Mouse (Mus musculus): ENCODE measurements around the gene Prox1.
A peak's percentile ranks its signal among the peaks of the same experiment; 100 is the strongest.

The Prox1 gene

GRCm38 (mm10) chr1:190144416-190144815 lies 26.1 kb downstream of the Prox1 start:
- no peak for DNase-seq (ENCODE audit: low read depth, low spot score)

- no peak for DNase-seq (ENCODE audit: low read depth, low spot score)
Observed at GRCm38 (mm10) chr1:190143593-190143992, 26.9 kb downstream of the Prox1 start.

- DNase-seq (ENCODE audit: low read depth, low spot score) = no peak
Observed at GRCm38 (mm10) chr1:190142584-190142983, 27.9 kb downstream of the Prox1 start.

DNA sequence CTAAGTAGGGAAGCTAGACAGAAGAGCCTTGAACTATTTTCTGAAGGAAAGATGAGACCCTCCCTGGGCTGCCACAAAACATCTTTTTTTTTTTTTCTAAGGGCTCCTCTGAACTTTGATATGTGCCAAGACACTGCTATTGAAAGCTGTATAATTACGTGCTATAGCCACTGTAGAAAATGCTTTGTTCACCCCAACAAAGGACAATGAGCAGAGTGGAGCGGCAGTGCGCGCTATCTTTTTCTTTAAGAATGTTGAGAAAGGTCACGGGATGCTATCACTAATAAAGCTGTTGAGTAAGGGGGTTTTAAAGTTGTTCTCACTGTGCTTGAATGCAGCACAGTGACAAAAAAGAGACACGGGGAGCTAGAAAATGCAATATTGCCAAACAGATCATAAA lies 30.0 kb downstream of the Prox1 start:
- no peak for DNase-seq (ENCODE audit: low read depth, low spot score)

- no peak for DNase-seq (ENCODE audit: low read depth, low spot score)
Observed at GRCm38 (mm10) chr1:190139711-190140405, 30.7 kb downstream of the Prox1 start.

GRCm38 (mm10) chr1:190137943-190138342 lies 32.6 kb downstream of the Prox1 start:
- peak; percentile 45 for DNase-seq (ENCODE audit: low read depth, low spot score)

DNA sequence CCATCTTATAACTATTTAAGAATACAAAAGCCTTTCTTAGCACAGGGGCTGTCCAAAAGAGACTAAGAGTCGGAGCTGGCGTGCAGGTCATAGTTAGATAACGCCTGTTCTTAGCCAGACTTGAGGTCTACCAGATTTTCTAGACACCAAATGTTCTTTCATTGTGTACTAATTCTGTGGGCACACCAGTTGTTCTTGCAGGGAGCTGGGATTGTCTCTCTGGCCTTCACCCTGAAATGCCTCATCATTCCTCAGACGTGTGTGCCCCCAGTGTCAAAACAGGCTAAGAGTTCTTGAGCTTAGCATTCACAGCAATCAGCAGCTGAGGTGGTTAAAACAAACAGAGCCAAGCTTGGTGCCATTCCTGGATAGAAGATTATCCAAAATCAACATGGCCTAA lies 37.6 kb downstream of the Prox1 start:
- DNase-seq (ENCODE audit: low read depth, low spot score) = no peak

- no peak for DNase-seq (ENCODE audit: low read depth, low spot score)
Observed at GRCm38 (mm10) chr1:190130888-190131287, 39.6 kb downstream of the Prox1 start.

- DNase-seq (ENCODE audit: low read depth, low spot score) = no peak
Observed at GRCm38 (mm10) chr1:190129553-190129952, 41.0 kb downstream of the Prox1 start.

DNA sequence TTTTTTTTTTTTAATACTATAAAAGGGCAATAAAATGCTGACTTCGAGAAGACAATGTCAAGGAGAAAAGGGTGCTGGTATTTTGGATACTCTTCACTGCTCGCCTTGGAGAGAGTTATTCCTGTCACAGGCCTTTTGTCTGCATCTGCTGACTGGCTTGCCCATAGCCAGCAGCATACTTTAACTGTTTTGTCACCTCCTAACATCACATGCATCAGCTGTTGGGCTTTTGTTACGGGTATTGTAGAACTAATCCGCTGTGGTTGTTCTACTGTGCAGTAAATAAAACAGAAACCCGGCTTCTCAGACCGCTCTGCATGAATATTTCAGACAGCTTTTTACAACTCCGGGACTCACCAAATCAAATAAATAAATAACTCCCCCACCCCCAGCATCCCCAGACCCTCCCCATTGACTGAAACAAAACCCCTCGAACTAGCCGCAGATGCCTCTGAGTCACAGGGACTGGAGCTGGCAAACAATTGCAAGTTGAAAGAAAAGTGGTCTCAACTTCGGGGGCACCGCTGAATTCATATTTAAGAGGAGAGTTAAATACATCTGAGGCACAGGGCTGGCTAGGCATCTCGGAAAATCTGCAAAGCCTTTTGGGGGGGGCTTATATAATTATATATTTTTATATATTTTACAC lies 41.7 kb downstream of the Prox1 start:
- no peak for DNase-seq (ENCODE audit: low read depth, low spot score)

DNA sequence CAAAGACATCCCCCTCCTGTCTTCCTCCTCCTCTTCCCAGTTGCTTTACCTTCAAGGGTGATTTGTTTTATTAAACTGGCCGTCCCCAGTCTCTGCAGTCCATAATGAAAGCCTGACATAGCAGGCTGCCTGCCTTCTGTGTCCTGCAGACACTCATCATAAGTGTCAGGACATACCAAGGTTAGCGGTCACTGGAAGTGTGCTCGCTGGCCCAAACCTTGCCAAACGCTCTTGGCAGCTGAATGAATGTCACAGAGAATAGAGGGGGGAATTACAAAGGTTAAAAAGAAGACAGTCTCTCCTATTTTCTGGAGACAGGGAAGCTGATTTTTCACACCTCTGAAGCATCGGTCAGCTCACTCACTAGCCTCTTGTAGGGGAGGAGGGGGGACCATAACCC lies 42.6 kb downstream of the Prox1 start:
- DNase-seq (ENCODE audit: low read depth, low spot score) = peak; percentile 23

DNA sequence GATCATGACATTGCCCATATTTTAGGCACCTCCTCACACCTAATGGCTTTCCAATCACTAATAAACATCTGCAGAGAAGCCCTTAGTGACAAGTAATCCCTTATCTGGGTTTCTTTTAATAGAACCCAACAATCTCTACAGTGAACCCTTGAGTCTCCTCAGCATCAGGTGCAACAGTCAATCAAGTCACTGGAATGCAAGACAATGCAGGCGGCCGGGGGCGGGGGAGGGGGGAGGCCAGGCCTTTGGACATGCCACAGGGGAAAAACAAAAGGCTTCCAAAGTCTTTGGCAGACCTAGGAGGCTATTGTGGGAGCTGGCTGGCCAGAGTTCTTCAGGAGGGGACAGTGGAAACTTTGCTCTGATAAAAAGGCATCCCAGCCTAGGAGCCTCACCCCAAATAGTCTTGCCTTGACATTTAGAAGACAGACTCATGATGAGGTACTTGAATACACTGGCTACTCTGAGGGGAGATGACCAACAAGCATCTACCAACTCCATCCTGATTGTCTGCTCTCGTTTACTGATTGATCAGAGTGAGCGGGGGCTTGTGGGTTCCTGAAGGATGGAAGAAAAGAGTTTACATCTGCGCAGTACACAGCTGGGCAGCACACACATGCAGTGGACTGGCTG lies 43.2 kb downstream of the Prox1 start:
- no peak for DNase-seq (ENCODE audit: low read depth, low spot score)

GRCm38 (mm10) chr1:190124961-190125739 lies 45.4 kb downstream of the Prox1 start:
- peak; percentile 18 for DNase-seq (ENCODE audit: low read depth, low spot score)

- DNase-seq (ENCODE audit: low read depth, low spot score) = no peak
Observed at GRCm38 (mm10) chr1:190123404-190123803, 47.1 kb downstream of the Prox1 start.

- DNase-seq (ENCODE audit: low read depth, low spot score) = no peak
Observed at GRCm38 (mm10) chr1:190115985-190116384, 54.5 kb downstream of the Prox1 start.

DNA sequence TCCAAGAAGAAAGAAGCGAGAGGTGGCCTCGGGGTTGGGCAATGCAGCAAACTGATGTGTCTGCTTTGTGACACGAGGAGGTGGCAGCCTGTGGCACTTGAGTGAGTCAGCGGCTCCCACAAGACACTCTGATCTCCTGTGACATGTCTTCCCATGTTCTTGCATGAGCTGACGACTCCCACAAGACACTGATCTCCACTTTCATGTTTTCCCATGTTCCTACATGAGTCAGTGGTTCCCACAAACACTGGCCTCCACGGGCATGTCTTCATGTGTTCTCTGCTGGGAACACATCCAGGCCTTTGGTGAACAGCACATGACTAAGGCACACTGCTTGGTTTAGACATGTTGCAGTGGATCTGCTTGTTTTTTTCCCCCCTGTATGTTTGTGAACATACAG lies 58.8 kb downstream of the Prox1 start:
- no peak for DNase-seq (ENCODE audit: low read depth, low spot score)

DNA sequence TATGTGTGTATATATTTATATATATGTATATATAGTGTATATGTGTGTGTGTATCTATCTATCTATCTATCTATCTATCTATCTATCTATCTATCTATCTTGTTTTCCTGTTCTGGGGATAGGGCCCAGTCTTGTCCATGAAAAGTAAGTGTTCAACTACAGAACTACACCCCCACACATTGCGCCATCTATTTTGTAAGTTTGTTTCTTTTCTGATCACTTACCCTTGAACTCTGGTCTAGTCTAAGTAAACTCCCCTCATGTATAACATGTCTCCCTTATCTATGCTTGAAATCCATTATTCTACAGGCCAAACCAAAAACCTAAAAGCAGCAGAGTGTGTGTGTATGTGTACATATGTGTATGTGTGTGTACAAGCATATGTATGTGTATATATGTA lies 62.9 kb downstream of the Prox1 start:
- no peak for DNase-seq (ENCODE audit: low read depth, low spot score)

GRCm38 (mm10) chr1:190106674-190107420 lies 63.7 kb downstream of the Prox1 start:
- no peak for DNase-seq (ENCODE audit: low read depth, low spot score)

DNA sequence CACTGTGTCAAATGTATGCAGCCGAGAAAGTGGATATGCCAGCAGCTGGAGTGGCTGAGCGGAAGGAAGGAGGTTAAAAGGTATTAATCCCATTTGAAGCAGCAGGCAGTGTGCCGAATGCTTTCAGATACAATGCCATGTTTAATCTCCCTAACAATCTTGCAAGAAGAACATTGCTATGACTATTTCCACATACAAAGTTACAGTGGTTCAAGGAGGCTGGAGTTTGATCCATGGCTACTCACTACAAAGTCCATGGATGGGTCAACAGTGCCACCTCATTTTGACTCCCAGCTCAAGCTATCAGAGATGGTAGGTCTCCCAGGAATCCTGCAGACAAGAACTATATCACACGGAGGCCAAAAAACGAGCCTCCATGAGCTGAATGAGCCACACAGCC lies 64.5 kb downstream of the Prox1 start:
- DNase-seq (ENCODE audit: low read depth, low spot score) = no peak

GRCm38 (mm10) chr1:190093326-190093725 lies 77.2 kb downstream of the Prox1 start:
- DNase-seq (ENCODE audit: low read depth, low spot score) = peak; percentile 63

DNA sequence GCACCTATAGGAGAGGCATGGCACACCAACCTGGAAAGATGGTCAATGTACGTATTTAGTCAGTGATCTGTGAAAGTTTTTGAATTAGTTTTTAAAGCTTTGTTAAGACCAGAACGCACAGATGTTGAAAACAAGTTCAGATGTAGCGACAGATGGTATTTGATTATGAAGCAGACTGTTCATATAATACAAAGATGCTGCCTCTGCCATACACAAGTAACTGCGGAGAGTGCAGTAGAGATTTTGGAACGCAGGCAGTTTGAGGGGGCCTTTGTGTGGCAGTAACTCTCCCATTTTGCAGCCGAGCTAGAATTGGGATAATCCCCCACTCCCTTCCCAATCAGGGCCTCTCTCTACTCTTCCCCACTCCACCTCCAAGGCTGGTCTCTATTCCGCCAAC lies 78.4 kb downstream of the Prox1 start:
- peak; percentile 54 for DNase-seq (ENCODE audit: low read depth, low spot score)

All from brain, adult 2 months (tissue).